Mouse (Mus musculus): ENCODE results near the gene Rnf185.

Rnf185 gene

DNA sequence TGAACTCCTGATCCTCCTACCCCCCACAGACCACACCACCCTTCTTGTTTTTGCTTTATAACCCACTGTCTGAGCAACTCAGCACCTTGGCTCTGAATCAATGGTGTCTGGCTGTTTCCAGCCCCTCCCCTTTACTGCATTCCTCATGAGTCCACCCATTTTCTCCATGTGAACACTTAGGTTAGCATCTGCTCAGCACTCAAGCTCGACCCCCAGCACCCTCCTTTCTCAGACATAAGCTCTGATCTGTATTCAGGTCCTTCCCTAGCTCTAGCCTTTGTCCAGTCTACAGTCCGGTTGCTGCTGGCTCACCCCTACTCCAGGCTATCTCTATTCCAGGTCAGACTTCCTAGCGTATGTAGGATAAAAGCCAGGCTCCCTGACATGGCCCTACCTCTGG lies 56.1 kb downstream of the Rnf185 start:
- CTCF ChIA-PET: interaction anchor here (0.5 to 0.7 kb wide), 2 partner anchors 219 to 1107 kb away, joined by 3 read pairs; no protein-coding TSS in a partner anchor

DNA sequence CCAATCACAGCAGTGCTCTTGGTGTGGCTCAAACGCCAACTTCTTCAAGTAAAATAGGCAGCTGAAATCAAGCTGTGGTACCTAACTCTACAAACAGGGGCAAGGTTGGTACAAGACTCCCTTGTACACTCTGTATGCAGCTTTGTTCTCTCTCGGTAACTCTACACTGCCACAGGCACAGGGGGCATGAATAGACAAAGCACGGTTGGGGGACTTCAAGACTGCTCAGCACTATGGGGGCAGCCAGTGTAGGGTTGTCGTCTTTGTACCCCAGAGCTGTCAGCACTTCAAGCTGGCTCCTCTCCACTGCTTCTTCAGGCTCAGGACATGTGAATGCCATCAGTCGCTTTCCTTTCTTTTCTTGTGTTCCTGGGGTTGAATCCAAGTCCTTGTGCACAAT lies 57.6 kb downstream of the Rnf185 start:
- CTCF ChIA-PET: no interaction called here

DNA sequence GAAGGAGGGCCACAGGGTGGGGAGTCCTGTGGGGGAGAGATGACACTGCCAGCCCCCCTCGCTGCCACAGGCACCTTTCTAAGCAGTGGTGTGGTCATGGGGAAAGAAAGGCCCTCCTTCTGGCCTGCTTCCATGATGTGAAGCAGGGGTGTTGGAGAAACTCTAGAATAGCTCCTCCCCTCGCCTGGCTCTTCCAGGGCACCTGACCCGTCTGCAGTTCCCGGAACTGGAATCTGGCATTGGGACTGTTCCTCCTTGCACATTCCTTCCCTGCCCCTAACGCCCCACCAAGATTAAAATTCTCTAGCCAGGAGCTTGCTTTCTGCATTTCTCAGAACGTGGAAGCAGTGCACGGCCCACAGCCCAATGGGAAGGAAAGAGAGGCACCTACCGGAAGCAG lies 59.6 kb downstream of the Rnf185 start:
- CTCF ChIA-PET: interaction anchor here (0.8 kb wide), 1 partner anchor 11 kb away, joined by 3 read pairs; no protein-coding TSS in a partner anchor

DNA sequence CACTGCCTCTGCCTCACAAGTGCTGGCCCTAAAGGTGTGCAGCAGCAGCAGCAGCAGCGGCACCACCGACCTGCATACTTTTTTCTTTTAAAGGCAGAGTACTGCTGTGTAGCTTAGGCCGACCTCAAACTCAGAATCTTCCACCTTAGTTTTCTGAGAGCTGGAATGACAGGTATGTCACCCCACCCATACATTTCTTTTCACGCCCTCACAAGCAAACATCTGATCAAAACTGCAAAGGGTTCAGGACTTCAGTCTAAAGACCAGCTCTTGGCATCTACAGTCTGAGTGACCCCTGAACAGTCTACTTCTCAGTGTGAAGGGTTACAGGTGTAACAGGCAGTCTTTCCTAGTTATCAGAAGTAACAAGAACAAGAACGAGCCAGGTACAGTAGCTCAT lies 61.4 kb downstream of the Rnf185 start:
- CTCF ChIA-PET: no interaction called here

DNA sequence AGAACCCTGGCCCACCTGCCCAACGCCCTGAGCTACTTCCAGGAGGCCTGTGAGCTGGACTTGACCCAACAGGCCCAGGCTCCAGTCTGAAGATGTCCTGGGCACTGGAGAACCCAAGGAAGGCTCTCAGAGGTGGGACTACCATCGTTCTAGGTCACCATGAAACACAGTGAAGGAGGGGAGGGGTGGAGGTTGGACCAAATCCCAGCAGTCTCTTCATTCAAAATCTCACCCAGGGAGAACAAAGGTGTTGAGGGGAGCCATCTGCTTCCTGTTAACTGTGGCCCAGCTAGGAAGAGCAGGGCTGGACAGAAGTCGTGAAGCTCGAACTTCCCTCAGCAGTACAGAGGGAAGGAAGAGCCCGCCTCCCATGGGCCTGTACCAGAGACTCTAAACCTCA lies 62.2 kb downstream of the Rnf185 start:
- CTCF ChIA-PET: interaction anchor here (0.7 kb wide), 1 partner anchor 120 kb away, joined by 3 read pairs; no protein-coding TSS in a partner anchor

DNA sequence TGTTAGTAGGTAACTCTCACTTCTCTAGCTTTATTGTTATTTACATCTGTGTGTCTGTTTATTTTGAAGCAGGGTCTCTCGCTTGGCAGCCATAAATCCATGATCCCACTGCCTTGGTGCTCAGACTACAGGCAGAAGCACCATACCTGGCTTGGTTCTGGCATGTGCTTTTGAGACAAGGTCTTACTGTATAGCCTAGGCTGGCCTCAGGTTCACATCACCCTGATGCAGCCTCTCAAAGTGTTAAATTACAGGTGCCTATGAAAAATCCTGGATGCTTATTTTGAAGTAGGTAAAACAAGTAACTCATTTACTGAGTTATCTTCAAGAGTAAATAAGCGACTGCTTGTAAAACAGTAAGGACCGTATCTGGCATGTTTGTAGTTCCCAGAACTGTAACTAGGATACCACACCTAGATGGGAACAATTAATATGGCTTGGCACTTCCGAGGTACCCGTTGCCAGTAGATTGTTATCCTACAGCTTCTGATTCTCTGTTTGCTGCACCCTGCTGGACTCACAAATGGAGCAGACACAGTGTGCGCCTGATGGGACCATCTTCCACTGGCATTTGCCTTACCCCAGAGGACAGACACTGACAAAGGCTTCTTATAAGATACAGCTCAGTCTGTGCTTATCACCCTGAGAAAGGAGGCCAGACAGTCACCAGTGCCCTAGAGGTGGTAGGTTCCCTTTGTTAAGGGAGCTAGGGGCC lies 64.5 kb downstream of the Rnf185 start:
- CTCF ChIA-PET: interaction anchor here (0.6 to 0.9 kb wide), 2 partner anchors 52 to 181 kb away, joined by 3 to 4 read pairs; no protein-coding TSS in a partner anchor

DNA sequence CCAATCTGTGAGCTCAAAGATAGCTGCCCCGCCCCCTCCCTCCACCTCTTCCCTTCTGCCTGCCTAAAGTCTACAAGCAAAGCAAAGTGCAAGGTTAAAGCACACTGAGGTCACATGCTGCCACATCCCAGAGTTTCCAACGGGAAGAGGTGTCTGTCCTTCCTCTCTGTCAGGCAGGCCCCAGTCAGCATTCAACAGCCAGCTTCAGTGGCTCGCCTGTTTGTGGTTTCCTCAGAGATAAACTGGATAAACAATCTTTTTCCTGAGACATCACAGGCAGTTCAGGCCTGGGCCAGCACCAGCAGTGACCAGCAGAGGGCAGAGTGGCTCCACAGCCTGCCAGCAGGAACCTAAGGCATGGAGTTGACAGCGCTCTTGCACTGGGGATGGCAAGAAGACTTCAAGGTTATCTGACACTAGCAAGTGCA lies 65.2 kb downstream of the Rnf185 start:
- CTCF ChIA-PET: interaction anchor here (0.9 kb wide), 1 partner anchor 51 kb away, joined by 3 read pairs; no protein-coding TSS in a partner anchor

DNA sequence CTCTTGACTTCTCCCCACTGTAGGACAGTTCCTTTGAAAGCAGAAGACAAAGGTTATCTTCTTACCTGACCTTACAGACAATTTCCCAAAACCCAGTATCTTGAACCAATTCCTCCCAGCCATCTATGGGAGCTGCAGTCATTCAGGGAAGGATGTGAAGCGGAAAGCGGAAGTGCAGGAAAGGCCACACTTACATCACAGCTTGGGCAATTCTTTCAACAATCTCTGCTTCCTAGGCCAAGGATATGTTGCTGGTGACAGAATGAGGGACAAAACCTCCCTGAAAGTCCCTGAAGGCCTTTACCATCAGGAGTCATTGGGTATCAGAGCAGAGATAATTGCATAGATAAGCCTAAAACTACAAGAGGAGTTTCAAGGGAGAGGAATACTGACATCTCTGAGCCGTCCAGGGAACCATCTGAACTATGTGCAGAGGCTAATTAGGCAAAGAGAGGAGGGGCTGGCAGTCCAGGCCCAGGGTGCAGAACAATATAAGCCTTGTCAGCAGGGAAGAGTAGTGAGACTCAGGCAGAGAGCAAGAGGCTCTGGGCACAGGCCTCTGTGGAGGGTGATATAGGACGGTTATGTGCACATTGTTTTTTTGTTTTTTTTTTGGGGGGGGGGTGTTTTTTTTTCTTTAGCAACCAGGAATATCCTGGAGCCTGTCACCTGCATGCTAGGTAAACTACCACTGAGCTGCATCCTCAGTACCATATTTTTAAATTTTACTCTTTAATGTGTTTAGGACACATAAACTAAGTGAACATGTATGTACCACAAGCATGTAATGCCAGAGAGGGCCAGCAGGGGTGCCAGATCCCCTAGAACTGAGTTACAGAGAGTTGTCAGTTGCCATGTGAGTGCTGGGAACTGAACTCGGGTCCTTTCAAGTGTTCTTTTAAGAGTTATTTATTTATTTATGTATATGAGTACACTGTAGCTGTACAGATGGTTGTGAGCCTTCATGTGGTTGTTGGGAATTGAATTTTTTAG lies 69.3 kb downstream of the Rnf185 start:
- CTCF ChIA-PET: interaction anchor here (0.6 to 0.8 kb wide), 2 partner anchors 9 to 264 kb away, joined by 3 read pairs; no protein-coding TSS in a partner anchor

DNA sequence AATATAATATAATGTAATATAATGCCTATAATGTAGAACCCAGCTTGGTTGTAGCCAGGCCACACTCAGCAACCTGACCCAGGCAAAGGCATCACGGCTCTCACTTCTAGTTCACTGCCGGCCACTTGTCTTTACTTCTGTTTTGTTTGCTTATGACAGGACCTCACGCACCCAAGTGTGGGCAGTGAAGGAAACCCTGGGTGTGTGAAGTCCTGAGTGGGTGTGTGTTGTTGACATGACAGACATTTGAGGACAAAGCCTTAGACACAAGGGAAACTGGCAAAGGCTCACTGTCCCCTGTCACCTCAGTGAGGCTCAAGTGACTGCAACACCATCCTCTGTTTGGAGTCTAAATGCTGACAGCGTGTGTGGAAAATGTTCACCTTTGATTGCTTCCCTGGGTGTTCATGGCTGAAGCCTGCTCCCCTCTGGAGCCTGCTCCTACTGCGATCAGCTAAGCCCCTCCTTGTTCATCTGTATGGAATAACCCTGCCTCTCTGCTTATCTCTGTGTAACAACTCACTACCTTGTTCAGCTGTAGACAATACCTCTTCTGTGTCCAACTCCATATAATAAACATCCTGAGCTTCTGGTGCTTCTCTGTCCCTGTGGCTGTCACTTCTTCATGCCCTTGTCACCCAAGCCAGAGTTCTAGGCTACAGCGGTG lies 70.9 kb downstream of the Rnf185 start:
- CTCF ChIA-PET: no interaction called here

DNA sequence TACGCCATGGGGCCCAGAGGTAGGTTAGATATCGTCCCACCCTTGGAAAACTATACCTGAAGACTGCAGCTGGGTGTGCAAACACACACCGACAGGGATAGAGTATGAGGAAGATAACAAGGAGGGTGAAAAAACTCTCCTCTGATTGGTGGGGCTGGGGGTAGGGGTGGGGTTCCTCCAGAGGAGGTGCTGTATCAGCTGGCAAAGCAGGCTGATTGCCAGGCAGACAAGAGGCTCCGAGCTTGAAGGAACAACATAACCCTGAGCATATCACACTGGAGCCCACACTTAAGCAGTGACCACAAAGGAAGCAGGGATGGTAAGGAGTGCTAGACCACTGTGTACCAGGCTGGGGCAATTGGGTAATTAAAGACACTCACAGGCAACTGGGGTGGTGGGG lies 72.7 kb downstream of the Rnf185 start:
- CTCF ChIA-PET: no interaction called here

DNA sequence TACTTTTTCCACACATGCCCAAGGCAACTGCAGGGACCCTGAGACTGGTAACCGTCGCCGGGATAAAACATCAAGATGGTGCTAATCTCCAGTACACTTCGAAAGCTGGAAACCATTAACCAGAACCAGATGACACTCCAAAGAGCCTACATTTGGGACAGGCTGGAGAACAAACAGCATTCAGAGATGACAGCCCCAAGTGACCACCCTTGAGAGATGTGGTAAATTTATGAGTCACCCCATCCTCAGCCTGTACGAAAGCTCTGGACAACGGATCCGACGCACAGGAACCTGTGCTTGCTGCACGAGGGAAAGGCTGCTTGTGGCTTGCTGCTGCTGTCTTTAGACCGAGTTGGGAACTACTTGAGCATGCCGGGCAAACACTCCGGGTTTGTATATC lies 77.4 kb downstream of the Rnf185 start:
- CTCF ChIA-PET: interaction anchor here (0.6 kb wide), 1 partner anchor 14 kb away, joined by 4 read pairs; no protein-coding TSS in a partner anchor

DNA sequence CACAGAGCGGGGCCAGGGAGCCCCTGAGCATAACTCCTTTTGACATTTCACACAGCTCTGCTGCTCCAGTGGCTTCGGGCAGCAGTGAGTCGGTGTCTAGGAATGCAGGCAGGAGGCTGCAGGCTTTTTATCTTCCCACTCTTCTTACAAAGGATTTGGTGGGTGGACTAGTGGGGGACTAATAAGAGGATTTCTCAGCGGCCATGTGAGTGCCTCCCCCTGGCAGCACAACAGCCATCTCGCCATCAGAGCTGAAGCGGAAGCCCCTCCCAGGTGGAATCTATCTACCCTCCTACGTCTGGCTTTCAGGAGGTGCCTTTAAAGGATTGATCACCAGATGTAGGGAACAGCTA lies 77.9 kb downstream of the Rnf185 start:
- CTCF ChIA-PET: interaction anchor here (0.5 kb wide), 1 partner anchor 9 kb away, joined by 3 read pairs; no protein-coding TSS in a partner anchor

DNA sequence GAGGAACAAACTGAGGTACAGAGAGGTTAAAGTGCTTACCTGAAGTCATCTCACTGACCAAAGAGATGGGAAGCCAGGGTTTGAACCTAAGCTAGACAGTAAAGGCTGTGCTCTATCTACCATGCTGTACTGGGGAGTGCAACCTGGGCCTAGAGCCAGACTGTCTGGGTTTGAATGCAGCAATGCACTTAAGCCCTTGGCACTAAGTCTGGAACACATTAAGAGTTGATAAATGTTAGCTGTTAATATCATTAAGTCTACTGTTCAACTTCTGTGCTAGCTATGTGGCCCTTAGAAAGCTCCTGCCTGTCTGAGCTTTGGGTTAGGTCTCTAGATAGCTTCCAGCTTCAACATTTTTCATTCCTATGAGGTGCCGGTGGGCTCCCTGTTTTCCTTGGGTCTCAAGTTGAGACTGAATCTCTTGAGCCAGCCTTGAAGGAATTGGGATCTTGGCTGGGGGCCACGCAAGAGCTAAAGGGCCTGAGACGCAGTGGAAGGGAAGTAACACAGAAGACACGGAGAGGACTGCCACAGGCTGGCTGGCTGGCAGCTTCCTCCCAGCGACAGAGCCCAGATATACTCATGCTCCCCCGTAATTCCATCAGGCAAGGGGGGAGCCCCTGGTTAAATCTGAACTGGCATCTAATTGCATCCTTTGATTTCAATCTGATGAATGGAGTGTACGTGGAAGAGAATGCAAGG lies 78.4 kb downstream of the Rnf185 start:
- CTCF ChIA-PET: interaction anchor here (0.5 kb wide), 1 partner anchor 10 kb away, joined by 3 read pairs; no protein-coding TSS in a partner anchor

DNA sequence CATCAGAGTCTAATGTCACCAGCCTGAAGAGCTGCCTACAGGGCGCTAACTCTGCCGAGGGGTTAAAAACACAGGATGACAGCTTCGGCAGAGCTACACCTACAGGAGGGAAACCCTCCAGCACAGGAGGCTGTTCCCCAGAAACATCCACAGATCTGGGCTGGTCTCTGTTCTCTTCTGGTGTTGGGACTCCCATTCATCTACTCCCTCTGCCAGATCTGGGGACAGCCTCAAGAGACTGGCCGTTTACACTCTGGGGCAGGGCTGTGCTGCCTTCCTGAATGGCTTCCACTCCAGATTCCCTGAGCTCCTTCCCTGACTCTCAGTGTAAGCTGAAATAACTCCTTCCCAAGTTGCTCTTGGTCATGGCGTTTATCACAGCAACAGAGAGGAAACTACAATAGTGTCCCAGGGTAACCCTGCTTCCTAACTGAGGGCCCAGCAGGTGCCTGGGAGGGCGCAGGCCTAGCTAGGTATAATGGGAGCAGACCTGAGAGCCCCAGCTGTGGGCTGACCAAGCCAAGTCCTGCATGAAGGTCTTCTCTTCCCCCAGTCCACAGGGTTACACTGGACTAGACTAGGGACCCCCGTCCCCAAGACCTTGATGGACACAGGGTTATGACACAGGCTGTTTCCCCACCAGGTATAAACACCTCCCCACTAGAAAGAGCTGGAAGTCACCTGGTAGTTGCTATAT lies 80.4 kb downstream of the Rnf185 start:
- CTCF ChIA-PET: no interaction called here

DNA sequence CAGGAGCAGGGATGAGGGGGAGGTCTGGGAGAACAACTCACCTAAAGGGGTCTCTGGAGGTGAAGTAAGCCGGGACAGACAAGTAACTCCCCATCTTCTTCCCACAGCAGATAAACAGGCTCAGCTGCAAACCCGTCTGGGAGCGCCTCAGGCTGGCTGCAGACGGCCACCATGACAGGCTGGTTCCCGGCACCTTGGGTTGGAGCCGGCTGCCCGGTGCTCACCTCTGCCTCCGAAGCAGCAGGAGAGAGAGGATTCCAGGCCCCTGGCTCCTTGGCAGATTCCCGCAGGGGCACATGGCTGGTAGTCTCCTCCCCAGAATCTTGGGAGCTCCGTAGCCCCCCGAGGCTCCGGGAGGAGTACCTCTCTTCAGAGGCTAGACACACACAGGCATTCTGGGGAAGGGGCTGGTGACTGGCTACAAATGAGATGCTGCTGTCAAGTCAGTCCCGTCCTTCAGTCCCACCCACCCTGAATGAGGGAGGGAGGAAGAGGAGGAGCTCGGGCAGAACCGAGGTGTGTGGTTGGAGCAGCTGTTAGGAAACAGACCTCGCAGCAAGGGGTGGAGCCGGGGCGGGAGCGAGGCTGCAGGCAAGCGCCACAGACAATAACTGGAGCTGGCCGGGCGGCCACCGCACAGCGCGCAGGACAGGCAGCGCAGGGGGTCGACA lies 81.1 kb downstream of the Rnf185 start:
- CTCF ChIA-PET: no interaction called here

DNA sequence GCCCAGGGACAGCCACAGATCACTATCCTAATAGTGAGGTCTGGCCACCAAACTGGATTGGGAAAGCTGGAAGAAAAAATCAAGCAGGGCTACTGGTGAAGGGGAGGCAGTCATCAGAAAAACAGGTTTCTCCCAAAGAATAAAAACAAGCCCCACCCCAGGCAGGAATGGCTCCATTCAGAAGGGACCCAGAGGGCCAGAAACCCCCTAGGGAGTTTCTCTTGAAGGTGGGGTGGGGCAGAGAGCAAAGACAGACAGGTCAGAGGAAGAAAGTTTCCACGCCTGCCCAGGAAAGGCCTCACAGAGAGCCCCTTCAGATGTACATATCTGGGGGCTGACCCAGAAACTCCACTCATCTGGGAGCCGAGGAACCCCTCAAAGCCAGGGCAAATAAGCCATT lies 82.0 kb downstream of the Rnf185 start:
- CTCF ChIA-PET: no interaction called here

DNA sequence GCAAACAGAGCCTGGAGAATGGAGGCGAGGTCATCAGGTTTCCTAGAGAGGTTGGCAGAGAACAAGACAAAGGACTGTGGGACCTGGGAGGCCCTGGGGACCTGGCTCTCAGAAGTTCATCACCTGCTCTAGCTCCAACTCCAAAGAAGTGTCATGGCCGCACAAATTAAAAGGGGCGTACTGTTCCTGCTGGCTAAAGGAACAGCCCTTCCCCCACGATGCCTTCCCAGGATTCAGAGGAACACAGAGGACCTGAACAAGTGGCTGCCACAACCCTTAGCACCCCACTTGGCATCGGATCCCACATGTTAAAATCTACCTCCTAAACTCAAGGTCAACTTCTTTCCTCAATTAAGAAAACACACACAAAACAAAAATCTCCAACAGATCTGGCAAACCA lies 82.7 kb downstream of the Rnf185 start:
- CTCF ChIA-PET: no interaction called here

DNA sequence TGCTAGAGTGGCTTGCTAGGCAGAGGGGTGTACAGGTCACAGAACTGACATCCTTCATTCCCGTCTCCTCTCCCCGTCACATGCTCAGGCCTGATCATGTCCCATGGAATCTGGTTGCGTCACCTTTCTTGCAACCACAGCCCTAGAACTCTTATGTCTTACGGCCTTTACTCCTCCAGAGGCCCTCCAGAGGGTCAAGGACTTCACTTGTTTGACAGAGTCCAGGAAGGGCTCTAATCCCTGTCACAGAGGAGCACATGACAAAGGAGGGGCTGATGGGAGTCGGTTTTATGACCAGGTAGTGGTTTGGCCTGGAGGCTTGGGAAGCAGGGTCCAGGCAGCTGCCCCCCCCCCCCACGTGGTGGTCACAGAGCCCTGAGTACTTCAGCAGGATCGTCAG lies 83.2 kb downstream of the Rnf185 start:
- CTCF ChIA-PET: no interaction called here

DNA sequence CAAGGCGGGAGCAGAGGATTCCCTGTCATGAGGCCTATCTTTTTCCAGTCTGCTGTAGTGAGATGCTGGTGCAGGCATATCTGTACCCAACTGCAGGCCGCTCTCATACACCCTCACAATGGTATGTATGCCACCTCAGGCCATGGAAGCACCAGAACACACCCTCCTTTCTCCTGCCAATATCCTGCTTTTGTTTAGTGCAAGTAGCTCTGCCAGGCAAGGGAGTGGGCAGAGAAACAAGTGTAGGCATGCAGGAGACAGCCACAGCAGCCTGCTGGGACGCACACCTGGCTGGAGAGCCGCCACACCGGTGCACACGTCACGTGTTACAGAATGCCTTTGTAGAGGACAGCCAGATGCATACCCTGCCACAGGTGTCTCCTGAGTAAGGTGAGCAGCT lies 85.8 kb downstream of the Rnf185 start:
- CTCF ChIA-PET: no interaction called here
